8 mouse cellular contexts compared by ENCODE assay signal in the genomic region with DNA sequence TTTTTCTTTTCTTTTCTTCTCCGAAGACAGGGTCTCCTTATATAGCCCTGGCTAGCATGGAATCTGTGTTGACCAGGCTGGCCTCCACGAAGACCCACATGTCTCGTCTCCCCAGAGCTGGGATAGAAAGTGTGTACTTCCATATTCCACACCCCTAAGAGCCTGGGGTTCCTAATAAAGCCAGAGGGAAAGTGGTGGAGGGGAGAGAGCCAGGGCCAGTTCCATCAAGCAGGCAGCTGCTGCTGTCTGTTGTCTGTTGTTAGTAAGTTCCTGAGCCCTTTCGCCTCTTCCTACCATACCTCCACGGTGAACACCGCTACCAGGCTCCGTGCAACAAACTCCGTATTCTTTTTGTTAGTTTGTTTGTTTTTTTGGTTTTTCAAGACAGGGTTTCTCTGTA. TPM values are rescaled to one million over a fixed set of nuclear protein-coding genes. Genes with fewer than 3 reads are reported as not detected.
DNase-seq lines count a peak whose midpoint lies in the region; ATAC-seq and TF ChIP-seq lines count a peak whose summit lies in the region.

No protein-coding gene starts in this region.

- no peak for DNase-seq in lung, embryonic 14.5 days
- no peak for DNase-seq in lung, postnatal 36 days
- DNase-seq in embryonic facial prominence, embryonic 11.5 days (ENCODE audit: low spot score): no peak
- DNase-seq in hindbrain, postnatal 0 days (ENCODE audit: low spot score): no peak
- no peak for DNase-seq in cerebellum, adult 11-12 months
- no peak for DNase-seq in spleen, postnatal 14 days (ENCODE audit: low spot score in 2 of 2)
- DNase-seq in thymus, postnatal 25 days: no peak

- H3K27me3 ChIP-seq in lung, embryonic 14.5 days (ENCODE audit: insufficient read depth, low read length): no peaks in the 10 kb centered on the region
- no peaks in the 10 kb centered on the region for H3K27me3 ChIP-seq in embryonic facial prominence, embryonic 11.5 days (ENCODE audit: control insufficient read depth, insufficient read depth, low read length)
- no peaks in the 10 kb centered on the region for H3K27me3 ChIP-seq in hindbrain, postnatal 0 days (ENCODE audit: insufficient read depth, low read length)
- no peaks in the 10 kb centered on the region for H3K27me3 ChIP-seq in myocyte (ENCODE audit: control insufficient read depth, insufficient read depth, insufficient read length)

- peak overlapping the region; percentile 47 for H3K4me3 ChIP-seq in lung, embryonic 14.5 days (ENCODE audit: low read depth, low read length)
- H3K4me3 ChIP-seq in embryonic facial prominence, embryonic 11.5 days (ENCODE audit: low read depth, low read length): no peak overlapping the region
- H3K4me3 ChIP-seq in hindbrain, postnatal 0 days (ENCODE audit: low read length): no peak overlapping the region
- peak overlapping the region; percentile 100 for H3K4me3 ChIP-seq in myocyte

- H3K4me1 ChIP-seq in lung, embryonic 14.5 days (ENCODE audit: insufficient read depth): peaks cover 18% of the 10 kb centered on the region
- H3K4me1 ChIP-seq in embryonic facial prominence, embryonic 11.5 days (ENCODE audit: control insufficient read depth, insufficient read depth, low read length): peaks cover 19% of the 10 kb centered on the region
- peaks cover 12% of the 10 kb centered on the region for H3K4me1 ChIP-seq in hindbrain, postnatal 0 days (ENCODE audit: insufficient read depth, low read length)

- TF ChIP-seq POLR2A in myocyte (IDR thresholded peaks at IDR 0.05; ENCODE audit: insufficient read length, low read depth): no peak

- peaks cover 25% of the 10 kb centered on the region for H3K79me2 ChIP-seq in myocyte (ENCODE audit: control insufficient read depth, insufficient read depth)

- peak overlapping the region; percentile 70 for H3K4me2 ChIP-seq in lung, embryonic 14.5 days
- H3K4me2 ChIP-seq in embryonic facial prominence, embryonic 11.5 days (ENCODE audit: low read depth, low read length): peak overlapping the region; percentile 75
- peak overlapping the region; percentile 57 for H3K4me2 ChIP-seq in hindbrain, postnatal 0 days (ENCODE audit: low read depth, low read length)
- peak overlapping the region; percentile 80 for H3K4me2 ChIP-seq in myocyte (ENCODE audit: low read depth)

- peak overlapping the region; percentile 50 for H3K9ac ChIP-seq in lung, embryonic 14.5 days
- no peak overlapping the region for H3K9ac ChIP-seq in embryonic facial prominence, embryonic 11.5 days (replicated peaks; ENCODE audit: low read length)
- no peak overlapping the region for H3K9ac ChIP-seq in hindbrain, postnatal 0 days (replicated peaks; ENCODE audit: low read length)

- peaks cover 15% of the 10 kb centered on the region for H3K36me3 ChIP-seq in lung, embryonic 14.5 days (ENCODE audit: insufficient read depth)
- H3K36me3 ChIP-seq in embryonic facial prominence, embryonic 11.5 days (replicated peaks; ENCODE audit: control insufficient read depth, insufficient read depth, low read depth, low read length): no peaks in the 10 kb centered on the region
- no peaks in the 10 kb centered on the region for H3K36me3 ChIP-seq in hindbrain, postnatal 0 days (ENCODE audit: insufficient read depth, low read length)
- H3K36me3 ChIP-seq in myocyte (ENCODE audit: control insufficient read depth, insufficient read depth): peaks cover 17% of the 10 kb centered on the region

- peak overlapping the region; percentile 65 for H3K27ac ChIP-seq in lung, embryonic 14.5 days (ENCODE audit: low read depth)
- peak overlapping the region; percentile 57; the same call in 1 of the 2 replicates for H3K27ac ChIP-seq in embryonic facial prominence, embryonic 11.5 days (replicated peaks; ENCODE audit: low read depth, low read length)
- no peak overlapping the region for H3K27ac ChIP-seq in hindbrain, postnatal 0 days

- H3K9me3 ChIP-seq in lung, embryonic 14.5 days (ENCODE audit: low read depth, low read length): no peaks in the 10 kb centered on the region
- H3K9me3 ChIP-seq in embryonic facial prominence, embryonic 11.5 days (replicated peaks; ENCODE audit: control insufficient read depth, low read length): no peaks in the 10 kb centered on the region
- H3K9me3 ChIP-seq in hindbrain, postnatal 0 days (ENCODE audit: low read length): no peaks in the 10 kb centered on the region

- H3ac ChIP-seq in myocyte (ENCODE audit: control insufficient read depth, insufficient read length): peak overlapping the region; percentile 71

- no peak for TF ChIP-seq CTCF in lung, embryonic 14.5 days (IDR thresholded peaks at IDR 0.05; ENCODE audit: low read depth)
- no peak for TF ChIP-seq CTCF in hindbrain, postnatal 0 days (IDR thresholded peaks at IDR 0.05; ENCODE audit: low read depth)

- WGBS in lung, embryonic 14.5 days: 45% methylated on average over 8 of the region's 8 CpGs
- WGBS in embryonic facial prominence, embryonic 11.5 days: 53% methylated on average over 8 of the region's 8 CpGs
- WGBS in hindbrain, postnatal 0 days: 50% methylated on average over 8 of the region's 8 CpGs

- ATAC-seq in lung, embryonic 14.5 days (ENCODE audit: insufficient read depth): peak; percentile 0; the same call in 1 of the 2 replicates
- ATAC-seq in embryonic facial prominence, embryonic 11.5 days (replicated peaks; ENCODE audit: insufficient number of reproducible peaks, low FRiP score, low TSS enrichment, low read depth): no peak
- ATAC-seq in hindbrain, postnatal 0 days: no peak

TF ChIP-seq in myocyte, 11 proteins besides CTCF, POLR2A, EP300 and RAD21:
- TF ChIP-seq REST (IDR thresholded peaks at IDR 0.05; ENCODE audit: insufficient read depth, insufficient read length) (no peak), MYOD1 (IDR thresholded peaks at IDR 0.05; ENCODE audit: control insufficient read depth in 1 of 3, insufficient read length in 2 of 3, low read depth in 2 of 3) (peak; percentile 92), TCF12 (IDR thresholded peaks at IDR 0.05; ENCODE audit: insufficient read depth, poor library complexity, severe bottlenecking) (peak; percentile 22), E2F4 (IDR thresholded peaks at IDR 0.05; ENCODE audit: insufficient read depth) (no peak), TCF3 (IDR thresholded peaks at IDR 0.05; ENCODE audit: insufficient read length, low read depth) (no peak), SRF (IDR thresholded peaks at IDR 0.05; ENCODE audit: control insufficient read depth, insufficient read length, low read depth) (no peak), MYOG (IDR thresholded peaks at IDR 0.05; ENCODE audit: control insufficient read depth in 1 of 3, insufficient read depth in 1 of 3, insufficient read length in 2 of 3, low read depth in 2 of 3) (no peak), USF1 (IDR thresholded peaks at IDR 0.05; ENCODE audit: low read depth) (no peak), POLR2AphosphoS2 (IDR thresholded peaks at IDR 0.05; ENCODE audit: insufficient read length, low read depth) (peak; percentile 94), MAX (IDR thresholded peaks at IDR 0.05; ENCODE audit: low read depth) (no peak), CEBPB (IDR thresholded peaks at IDR 0.05; ENCODE audit: insufficient read depth, poor library complexity, severe bottlenecking) (no peak)

RNA-seq across cellular contexts. Expression of a gene that starts 2.0 kb away (rescaled TPM):
- polyA plus RNA-seq in lung, embryonic 14.5 days (2014; fragmentation: Nextera tagmentation; extraction: Ambion mirVana): 799 and 855 TPM in 2 replicates
- polyA plus RNA-seq in embryonic facial prominence, embryonic 11.5 days (2014; fragmentation: Nextera tagmentation; extraction: Ambion mirVana): 547 and 598 TPM in 2 replicates
- 67.6 and 91.5 TPM in 2 replicates for total RNA-seq in hindbrain, postnatal 0 days (2014; rRNA removed)
- 141 and 144 TPM in 2 replicates for polyA plus RNA-seq in hindbrain, postnatal 0 days (2015; fragmentation: Nextera tagmentation; extraction: Ambion mirVana)
- 13,722 TPM for polyA plus RNA-seq in myocyte (2012; fragmentation: generic; extraction: Trizol)

RNA-seq across cellular contexts. Expression of a gene that starts 6.2 kb away (rescaled TPM):
- polyA plus RNA-seq in lung, embryonic 14.5 days (2014; fragmentation: Nextera tagmentation; extraction: Ambion mirVana): 52.8 and 57.4 TPM in 2 replicates
- 56.7 and 58.8 TPM in 2 replicates for polyA plus RNA-seq in embryonic facial prominence, embryonic 11.5 days (2014; fragmentation: Nextera tagmentation; extraction: Ambion mirVana)
- 4.7 and 8.8 TPM in 2 replicates for total RNA-seq in hindbrain, postnatal 0 days (2014; rRNA removed)
- 54.8 and 56.4 TPM in 2 replicates for polyA plus RNA-seq in hindbrain, postnatal 0 days (2015; fragmentation: Nextera tagmentation; extraction: Ambion mirVana)
- 101 TPM for polyA plus RNA-seq in myocyte (2012; fragmentation: generic; extraction: Trizol)

RNA-seq across cellular contexts. Expression of a gene that starts 14.8 kb away (rescaled TPM):
- polyA plus RNA-seq in lung, embryonic 14.5 days (2014; fragmentation: Nextera tagmentation; extraction: Ambion mirVana): 17.9 and 21.9 TPM in 2 replicates
- 32.9 and 35.7 TPM in 2 replicates for polyA plus RNA-seq in embryonic facial prominence, embryonic 11.5 days (2014; fragmentation: Nextera tagmentation; extraction: Ambion mirVana)
- total RNA-seq in hindbrain, postnatal 0 days (2014; rRNA removed): 300 and 339 TPM in 2 replicates
- polyA plus RNA-seq in hindbrain, postnatal 0 days (2015; fragmentation: Nextera tagmentation; extraction: Ambion mirVana): 124 and 141 TPM in 2 replicates
- 33.1 TPM for polyA plus RNA-seq in myocyte (2012; fragmentation: generic; extraction: Trizol)

RNA-seq across cellular contexts. Expression of a gene that starts 19.0 kb away (rescaled TPM):
- polyA plus RNA-seq in lung, embryonic 14.5 days (2014; fragmentation: Nextera tagmentation; extraction: Ambion mirVana): 47.5 and 49.2 TPM in 2 replicates
- polyA plus RNA-seq in embryonic facial prominence, embryonic 11.5 days (2014; fragmentation: Nextera tagmentation; extraction: Ambion mirVana): 33.4 and 36.9 TPM in 2 replicates
- total RNA-seq in hindbrain, postnatal 0 days (2014; rRNA removed): 42.0 and 57.6 TPM in 2 replicates
- 19.0 and 20.7 TPM in 2 replicates for polyA plus RNA-seq in hindbrain, postnatal 0 days (2015; fragmentation: Nextera tagmentation; extraction: Ambion mirVana)
- polyA plus RNA-seq in myocyte (2012; fragmentation: generic; extraction: Trizol): 19.9 TPM

RNA-seq across cellular contexts. Expression of a gene that starts 29.0 kb away (rescaled TPM):
- 43.5 and 43.9 TPM in 2 replicates for polyA plus RNA-seq in lung, embryonic 14.5 days (2014; fragmentation: Nextera tagmentation; extraction: Ambion mirVana)
- polyA plus RNA-seq in embryonic facial prominence, embryonic 11.5 days (2014; fragmentation: Nextera tagmentation; extraction: Ambion mirVana): 25.2 and 29.7 TPM in 2 replicates
- total RNA-seq in hindbrain, postnatal 0 days (2014; rRNA removed): 2.4 and 6.2 TPM in 2 replicates
- 4.4 and 5.5 TPM in 2 replicates for polyA plus RNA-seq in hindbrain, postnatal 0 days (2015; fragmentation: Nextera tagmentation; extraction: Ambion mirVana)
- polyA plus RNA-seq in myocyte (2012; fragmentation: generic; extraction: Trizol): 11.1 TPM

Comparison
In these comparisons a context has a peak if more than half of its experiments do, and no peak if none do; other contexts are left out.
1. H3K4me3 ChIP-seq: peak in lung, embryonic 14.5 days (single experiment) and myocyte (single experiment); none in embryonic facial prominence, embryonic 11.5 days (single experiment) and hindbrain, postnatal 0 days (single experiment).
2. RNA of a gene that starts 2.0 kb away (polyA plus RNA-seq): 13,722 TPM in myocyte (single experiment); 799 to 855 TPM in lung, embryonic 14.5 days, 547 to 598 TPM in embryonic facial prominence, embryonic 11.5 days and 141 to 144 TPM in hindbrain, postnatal 0 days; every median in the first group is over 10 times any median in the second.
3. Peak in every context shown above with its lines, with median percentiles within 50 percentile points of each other: H3K4me2 ChIP-seq.